Mouse (Mus musculus): ENCODE data around the gene Cnbp.

GRCm38 (mm10) chr6:87882816-87883215 lies 31.9 kb upstream of the Cnbp start:
- TF ChIP-seq MAFK (IDR thresholded peaks at IDR 0.05; ENCODE audit: borderline replicate concordance, low read depth, low read length), result no peak
- TF ChIP-seq GATA1 (IDR thresholded peaks at IDR 0.05; ENCODE audit: low read depth, low read length), result no peak
- no peak for TF ChIP-seq MYC (IDR thresholded peaks at IDR 0.05; ENCODE audit: low read depth, low read length)
- no peak for TF ChIP-seq MXI1 (IDR thresholded peaks at IDR 0.05; ENCODE audit: low read depth, low read length)
- TF ChIP-seq MAX (IDR thresholded peaks at IDR 0.05; ENCODE audit: low read length), result no peak
- TF ChIP-seq CTCF (IDR thresholded peaks at IDR 0.05 in 2 of 3, conservative IDR thresholded peaks at IDR 0.05 in 1 of 3; ENCODE audit: control insufficient read depth in 1 of 3, insufficient read depth in 1 of 3, low read depth in 2 of 3, low read length in 3 of 3, poor library complexity in 1 of 3, severe bottlenecking in 1 of 3), result no peak
- no peak for TF ChIP-seq CHD2 (IDR thresholded peaks at IDR 0.05; ENCODE audit: low read length)
- TF ChIP-seq ZNF384 (IDR thresholded peaks at IDR 0.05; ENCODE audit: low read depth, low read length), result no peak

All from MEL (cell line).